Comparison of ENCODE assay signal across 8 mouse cellular contexts in the genomic region with DNA sequence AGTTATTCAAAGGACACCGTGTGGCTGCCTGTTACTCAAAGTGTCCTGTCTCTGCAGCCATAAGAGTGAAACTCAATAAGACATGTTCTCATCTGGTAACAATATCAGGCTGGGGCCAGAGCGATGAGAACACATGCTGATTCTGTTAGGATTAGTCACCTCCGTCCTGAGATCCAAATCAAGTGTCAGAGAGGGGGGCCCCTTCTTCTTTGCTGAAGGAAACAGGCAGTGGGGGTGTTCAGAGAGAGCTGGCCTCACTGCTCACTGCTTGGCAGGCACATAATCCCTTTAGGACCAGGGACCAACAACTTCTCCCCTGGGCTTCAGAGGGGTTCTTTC. TPM values are rescaled to one million over a fixed set of nuclear protein-coding genes. Genes with fewer than 3 reads are reported as not detected.
DNase-seq lines count a peak whose midpoint lies in the region; ATAC-seq and TF ChIP-seq lines count a peak whose summit lies in the region.

No protein-coding gene starts in this region.

- no peak for TF ChIP-seq CTCF in midbrain, postnatal 0 days (IDR thresholded peaks at IDR 0.05)
- TF ChIP-seq CTCF in stomach, postnatal 0 days (IDR thresholded peaks at IDR 0.05; ENCODE audit: low read depth) = no peak

- DNase-seq in heart, adult 11 months = peak; percentile 95
- no peak for DNase-seq in heart, postnatal 36 days
- no peak for DNase-seq in midbrain, embryonic 11.5 days (ENCODE audit: low spot score, missing footprints)
- no peak for DNase-seq in midbrain, postnatal 0 days (ENCODE audit: low spot score)
- no peak for DNase-seq in stomach, postnatal 0 days (ENCODE audit: low spot score)
- no peak for DNase-seq in layer of hippocampus, adult 9-10 months (ENCODE audit: low spot score)
- no peak for DNase-seq in layer of hippocampus, postnatal 36 days

- peak; percentile 68 for ATAC-seq in midbrain, embryonic 11.5 days (ENCODE audit: low FRiP score)
- no peak for ATAC-seq in midbrain, postnatal 0 days (ENCODE audit: low FRiP score)
- ATAC-seq in limb, embryonic 12.5 days (ENCODE audit: insufficient number of reproducible peaks, insufficient read depth, low FRiP score, low TSS enrichment, low read depth) = no peak
- peak; percentile 32 for ATAC-seq in stomach, postnatal 0 days (ENCODE audit: low FRiP score, low TSS enrichment)

- no peak overlapping the region for H3K27ac ChIP-seq in midbrain, embryonic 11.5 days (ENCODE audit: low read depth, low read length)
- H3K27ac ChIP-seq in midbrain, postnatal 0 days (ENCODE audit: low read depth, low read length) = no peak overlapping the region
- peak overlapping the region; percentile 51; the same call in 1 of the 2 replicates for H3K27ac ChIP-seq in limb, embryonic 12.5 days
- no peak overlapping the region for H3K27ac ChIP-seq in stomach, postnatal 0 days (replicated peaks)

- no peak overlapping the region for H3K4me2 ChIP-seq in midbrain, embryonic 11.5 days
- H3K4me2 ChIP-seq in midbrain, postnatal 0 days (ENCODE audit: low read depth, low read length, poor library complexity, severe bottlenecking) = no peak overlapping the region
- no peak overlapping the region for H3K4me2 ChIP-seq in limb, embryonic 12.5 days
- H3K4me2 ChIP-seq in stomach, postnatal 0 days (replicated peaks; ENCODE audit: low read depth) = no peak overlapping the region

- H3K36me3 ChIP-seq in midbrain, embryonic 11.5 days (ENCODE audit: control insufficient read depth, insufficient read depth, low read length) = no peaks in the 10 kb centered on the region
- H3K36me3 ChIP-seq in midbrain, postnatal 0 days (ENCODE audit: insufficient read depth, low read length) = peaks cover 8% of the 10 kb centered on the region; the same call in 1 of the 2 replicates
- peaks cover 11% of the 10 kb centered on the region for H3K36me3 ChIP-seq in limb, embryonic 12.5 days
- peaks cover 7% of the 10 kb centered on the region; the same call in 1 of the 2 replicates for H3K36me3 ChIP-seq in stomach, postnatal 0 days (ENCODE audit: control insufficient read depth, insufficient read depth, low read length)

- WGBS in midbrain, embryonic 11.5 days = 19% methylated on average over 3 of the region's 3 CpGs
- WGBS in midbrain, postnatal 0 days = 16% methylated on average over 3 of the region's 3 CpGs
- WGBS in limb, embryonic 12.5 days = 13% methylated on average over 3 of the region's 3 CpGs
- WGBS in stomach, postnatal 0 days = 61% methylated on average over 3 of the region's 3 CpGs

- intact Hi-C loops in heart, postnatal 36 days (cut with DNase I) = loop anchor here (2.0 kb wide), 3 partner anchors 31 to 71 kb away; no protein-coding TSS in a partner anchor

- no peak for TF ChIP-seq EP300 in stomach, postnatal 0 days (optimal IDR thresholded peaks at IDR 0.05)

- H3K9ac ChIP-seq in midbrain, embryonic 11.5 days (ENCODE audit: low read length) = no peak overlapping the region
- no peak overlapping the region for H3K9ac ChIP-seq in midbrain, postnatal 0 days (replicated peaks; ENCODE audit: low read length, poor library complexity, severe bottlenecking)
- no peak overlapping the region for H3K9ac ChIP-seq in limb, embryonic 12.5 days (replicated peaks)
- no peak overlapping the region for H3K9ac ChIP-seq in stomach, postnatal 0 days (ENCODE audit: low read length)

- H3K4me1 ChIP-seq in midbrain, embryonic 11.5 days (ENCODE audit: control insufficient read depth, insufficient read depth, low read length) = peaks cover 11% of the 10 kb centered on the region
- no peaks in the 10 kb centered on the region for H3K4me1 ChIP-seq in midbrain, postnatal 0 days (ENCODE audit: insufficient read depth, low read length)
- H3K4me1 ChIP-seq in limb, embryonic 12.5 days (replicated peaks) = peaks cover 26% of the 10 kb centered on the region
- H3K4me1 ChIP-seq in stomach, postnatal 0 days (replicated peaks; ENCODE audit: control insufficient read depth, insufficient read depth) = no peaks in the 10 kb centered on the region

- no peaks in the 10 kb centered on the region for H3K27me3 ChIP-seq in midbrain, embryonic 11.5 days (ENCODE audit: control insufficient read depth, insufficient read depth, low read length)
- no peaks in the 10 kb centered on the region for H3K27me3 ChIP-seq in midbrain, postnatal 0 days (ENCODE audit: insufficient read depth, low read length)
- H3K27me3 ChIP-seq in limb, embryonic 12.5 days = no peaks in the 10 kb centered on the region
- H3K27me3 ChIP-seq in stomach, postnatal 0 days (ENCODE audit: control insufficient read depth, insufficient read depth, low read length) = no peaks in the 10 kb centered on the region

- H3K4me3 ChIP-seq in midbrain, embryonic 11.5 days (ENCODE audit: low read depth, low read length) = no peak overlapping the region
- no peak overlapping the region for H3K4me3 ChIP-seq in midbrain, postnatal 0 days (ENCODE audit: low read depth, low read length)
- no peak overlapping the region for H3K4me3 ChIP-seq in limb, embryonic 12.5 days (replicated peaks)
- H3K4me3 ChIP-seq in stomach, postnatal 0 days (ENCODE audit: low read depth, low read length) = no peak overlapping the region

- no peaks in the 10 kb centered on the region for H3K9me3 ChIP-seq in midbrain, embryonic 11.5 days (ENCODE audit: control insufficient read depth, low read length)
- H3K9me3 ChIP-seq in midbrain, postnatal 0 days (ENCODE audit: low read length) = no peaks in the 10 kb centered on the region
- H3K9me3 ChIP-seq in limb, embryonic 12.5 days = no peaks in the 10 kb centered on the region
- no peaks in the 10 kb centered on the region for H3K9me3 ChIP-seq in stomach, postnatal 0 days (ENCODE audit: control insufficient read depth, low read length)

RNA-seq across cellular contexts. Expression of a gene that starts 12.7 kb away (rescaled TPM):
- total RNA-seq in heart, postnatal 36 days (2021) = 10 to 100 TPM; 43.3 to 45.7 TPM
- 106 and 107 TPM in 2 replicates for polyA plus RNA-seq in midbrain, embryonic 11.5 days (2014; fragmentation: Nextera tagmentation; extraction: Ambion mirVana)
- total RNA-seq in midbrain, postnatal 0 days (2014; rRNA removed) = 75.0 and 82.8 TPM in 2 replicates
- polyA plus RNA-seq in midbrain, postnatal 0 days (2015; fragmentation: Nextera tagmentation; extraction: Ambion mirVana) = 159 and 164 TPM in 2 replicates
- polyA plus RNA-seq in limb, embryonic 12.5 days (2016; fragmentation: Nextera tagmentation; extraction: Ambion mirVana) = 25.3 and 28.9 TPM in 2 replicates
- polyA plus RNA-seq in stomach, postnatal 0 days (2015; fragmentation: Nextera tagmentation; extraction: Ambion mirVana) = 89.9 and 99.8 TPM in 2 replicates
- total RNA-seq in layer of hippocampus, postnatal 36 days (2021) = 10 to 100 TPM; 31.9 TPM

RNA-seq across cellular contexts. Expression of a gene that starts 12.7 kb away (rescaled TPM):
- total RNA-seq in heart, postnatal 36 days (2021) = 10 to 100 TPM; 14.5 to 14.9 TPM
- 14.5 and 19.0 TPM in 2 replicates for polyA plus RNA-seq in midbrain, embryonic 11.5 days (2014; fragmentation: Nextera tagmentation; extraction: Ambion mirVana)
- 32.9 and 47.2 TPM in 2 replicates for total RNA-seq in midbrain, postnatal 0 days (2014; rRNA removed)
- 27.3 and 27.9 TPM in 2 replicates for polyA plus RNA-seq in midbrain, postnatal 0 days (2015; fragmentation: Nextera tagmentation; extraction: Ambion mirVana)
- polyA plus RNA-seq in limb, embryonic 12.5 days (2016; fragmentation: Nextera tagmentation; extraction: Ambion mirVana) = 34.8 and 36.9 TPM in 2 replicates
- polyA plus RNA-seq in stomach, postnatal 0 days (2015; fragmentation: Nextera tagmentation; extraction: Ambion mirVana) = 15.6 and 17.2 TPM in 2 replicates
- total RNA-seq in layer of hippocampus, postnatal 36 days (2021) = 10 to 100 TPM; 32.8 to 37.6 TPM

RNA-seq across cellular contexts. Expression of a gene that starts 34.6 kb away (rescaled TPM):
- not detected for total RNA-seq in heart, postnatal 36 days (2021)
- 19.8 and 24.3 TPM in 2 replicates for polyA plus RNA-seq in midbrain, embryonic 11.5 days (2014; fragmentation: Nextera tagmentation; extraction: Ambion mirVana)
- 0.57 and 0.88 TPM in 2 replicates for total RNA-seq in midbrain, postnatal 0 days (2014; rRNA removed)
- 1.3 and 1.9 TPM in 2 replicates for polyA plus RNA-seq in midbrain, postnatal 0 days (2015; fragmentation: Nextera tagmentation; extraction: Ambion mirVana)
- polyA plus RNA-seq in limb, embryonic 12.5 days (2016; fragmentation: Nextera tagmentation; extraction: Ambion mirVana) = 28.2 and 30.6 TPM in 2 replicates
- 2.5 and 2.8 TPM in 2 replicates for polyA plus RNA-seq in stomach, postnatal 0 days (2015; fragmentation: Nextera tagmentation; extraction: Ambion mirVana)
- not detected for total RNA-seq in layer of hippocampus, postnatal 36 days (2021)

Comparison
In these comparisons a context has a peak if more than half of its experiments do, and no peak if none do; other contexts are left out.
1. ATAC-seq: peak in midbrain, embryonic 11.5 days (single experiment) and stomach, postnatal 0 days (single experiment); none in midbrain, postnatal 0 days (single experiment) and limb, embryonic 12.5 days (single experiment).